Mouse (Mus musculus) heart, postnatal 36 days (tissue): ENCODE data around the gene Rnf111. TPM values are rescaled to one million over a fixed set of nuclear protein-coding genes. Genes with fewer than 3 reads are reported as not detected.
"Not testable (repeated sequence)": the region's sequence is repeated elsewhere in the genome, so short reads cannot be mapped to it uniquely, and the experiment has no call there.

Experiments
- DNase-seq, 2 experiments: peaks; one replicate each; pipeline ENCODE4 v3.0.0; 2021 to 2022
- intact Hi-C: fragments of 180-260 bp; cut with DNase I; formaldehyde crosslinking; loops from one replicate; pipeline ENCODE4 v1.15.1; 2025
- total RNA-seq, 2 experiments: library from RNA; stranded (reverse); gene quantifications; 2 replicates each; pipeline ENCODE4 v1.2.3; 2021

The Rnf111 gene
- total RNA-seq = 10 to 100 TPM; 19.6 to 20.5 TPM

DNA sequence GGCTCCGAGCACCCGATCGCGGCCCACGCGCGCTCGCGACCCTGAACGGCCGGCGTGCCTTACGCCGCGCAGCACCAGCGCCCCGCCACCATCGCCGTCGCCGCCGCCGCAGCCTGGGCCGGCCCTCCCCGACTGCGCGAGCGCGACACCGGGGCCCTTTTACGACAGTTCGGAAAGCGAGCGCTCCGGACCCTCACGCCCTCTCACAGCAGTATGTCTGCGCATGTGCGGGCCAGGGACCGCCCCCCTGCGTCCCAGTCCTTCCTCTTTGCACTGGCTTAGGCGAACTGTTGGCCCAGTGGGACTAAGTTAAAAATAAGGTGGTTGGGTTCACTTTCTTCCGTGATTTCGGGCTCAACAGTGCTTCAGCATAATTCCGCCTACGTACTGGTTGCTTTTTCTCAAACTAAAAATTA is at the start of gene Rnf111:
TSS of gene Rnf111 (minus strand) at position 100 of the 416 bp plus-strand sequence.
- intact Hi-C loops = loop anchor here (1.0 to 10.0 kb wide), 3 partner anchors 39 to 981 kb away; partner anchors contain the start of genes Myo1e, Polr2m and Sltm
- DNase-seq = peak; percentile 97

DNA sequence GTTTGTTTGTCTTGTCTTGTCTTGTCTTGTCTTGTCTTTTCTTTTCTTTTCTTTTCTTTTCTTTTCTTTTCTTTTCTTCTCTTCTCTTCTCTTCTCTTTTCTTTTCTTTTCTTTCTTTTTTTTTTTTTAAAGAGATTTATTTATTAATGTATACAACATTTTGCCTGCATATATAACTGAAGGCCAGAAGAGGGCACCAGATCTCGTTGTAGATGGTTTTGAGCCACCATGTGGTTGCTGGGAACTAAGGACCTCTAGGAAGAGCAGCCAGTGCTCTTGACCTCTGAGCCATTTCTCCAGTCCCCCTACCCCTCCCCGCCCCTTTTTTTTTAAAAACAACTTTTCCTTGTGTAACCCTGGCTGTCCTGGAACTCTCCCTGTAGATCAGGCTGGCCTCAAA is 48.7 kb upstream of the Rnf111 start:
- DNase-seq, intact Hi-C loops: not testable (repeated sequence)

DNA sequence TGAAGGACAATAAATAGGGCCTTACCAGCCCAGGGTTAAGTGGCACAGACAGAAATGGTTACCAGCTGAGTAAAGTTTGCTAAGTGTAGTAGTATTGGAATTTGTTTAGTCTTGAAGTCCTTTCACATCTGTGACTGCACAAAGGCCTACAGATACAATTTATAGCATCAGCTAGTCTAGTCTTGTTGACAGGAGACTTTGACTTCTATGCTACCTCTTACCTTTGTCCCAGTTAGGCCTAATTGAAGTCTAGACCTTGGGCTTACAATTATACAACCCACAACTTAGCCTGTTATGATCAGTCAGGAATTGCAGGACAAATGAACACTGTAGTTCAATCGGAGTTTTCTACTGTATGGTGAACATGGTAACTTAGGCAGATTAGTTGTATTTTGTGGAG is 48.0 kb upstream of the Rnf111 start:
- DNase-seq = no peak
- intact Hi-C loops = no loop called here

DNA sequence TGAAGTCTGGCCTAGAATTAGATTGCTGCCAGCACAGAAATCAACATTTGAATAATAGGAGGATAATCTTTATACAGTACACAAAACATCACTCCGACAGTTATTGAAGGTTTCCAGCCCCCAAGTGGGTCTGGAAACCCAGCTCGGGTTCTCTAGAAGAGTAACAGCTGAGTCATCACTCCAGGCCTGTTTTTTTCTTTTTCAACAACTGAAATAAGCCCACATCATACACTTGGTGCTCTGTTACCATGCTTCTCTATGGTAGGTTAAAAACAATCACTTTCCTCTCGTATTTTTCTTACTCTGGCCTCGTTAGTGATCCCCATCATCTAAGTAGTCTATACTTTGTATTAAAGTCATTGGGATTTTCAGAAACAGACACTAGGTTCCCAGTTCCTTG is 44.8 kb upstream of the Rnf111 start:
- intact Hi-C loops = no loop called here

DNA sequence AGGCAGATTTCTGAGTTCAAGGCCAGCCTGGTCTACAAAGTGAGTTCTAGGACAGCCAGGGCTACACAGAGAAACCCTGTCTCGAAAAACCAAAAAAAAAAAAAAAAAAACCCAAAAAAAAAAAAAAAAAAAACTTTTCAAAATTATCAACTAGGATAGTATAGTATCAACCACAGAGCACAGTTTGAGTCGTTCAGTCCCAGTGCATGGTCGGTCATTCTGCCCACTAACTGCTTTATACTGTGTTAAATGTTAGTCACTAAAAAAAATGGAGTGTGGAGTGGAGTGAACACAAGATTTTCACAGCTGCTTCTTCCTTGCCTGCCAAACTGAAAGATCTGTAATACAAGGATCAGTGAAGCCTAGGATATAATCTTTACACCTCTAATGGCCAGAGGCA is 43.1 kb upstream of the Rnf111 start:
- DNase-seq, intact Hi-C loops: not testable (repeated sequence)

More for the DNA sequence above, 44.8 kb upstream of the Rnf111 start:
- DNase-seq = no peak

DNA sequence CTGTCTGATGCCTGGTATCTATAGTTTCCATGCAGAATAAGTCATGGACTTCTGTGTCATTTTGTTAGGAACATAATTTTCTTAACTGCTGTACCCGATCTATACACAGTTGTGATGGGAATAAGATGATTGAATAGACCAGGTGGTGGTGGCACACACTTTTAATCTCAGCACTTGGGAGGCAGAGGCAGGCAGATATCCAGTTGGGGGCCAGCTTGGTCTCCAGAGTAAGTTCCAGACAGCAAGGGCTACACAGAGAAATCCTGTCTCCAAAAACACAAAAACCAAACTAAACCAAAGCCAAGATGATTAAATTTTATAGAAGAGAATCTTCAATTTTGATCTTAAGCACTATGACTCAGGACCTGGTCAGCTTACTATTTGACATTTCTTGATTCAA is 41.3 kb upstream of the Rnf111 start:
- intact Hi-C loops = no loop called here
- DNase-seq = no peak

DNA sequence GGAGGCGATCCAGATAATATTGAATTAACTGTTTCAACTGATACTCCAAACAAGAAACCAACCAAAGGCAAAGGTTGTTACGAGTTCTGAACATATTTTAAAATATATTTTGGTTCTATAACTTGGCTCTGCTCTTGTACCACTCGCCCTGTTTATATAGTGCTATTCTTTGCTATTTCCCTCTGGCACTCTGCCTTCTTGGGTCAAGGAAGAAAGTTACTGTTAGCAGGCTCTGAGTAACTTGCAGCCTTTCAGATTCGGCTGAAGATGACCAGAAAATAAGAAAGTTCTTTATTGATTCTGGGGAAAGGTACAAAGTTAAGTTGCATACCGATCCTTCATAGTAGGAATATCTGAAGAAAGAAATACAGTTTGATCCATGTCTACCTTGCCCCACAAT is 40.5 kb upstream of the Rnf111 start:
- intact Hi-C loops = no loop called here
- no peak for DNase-seq

DNA sequence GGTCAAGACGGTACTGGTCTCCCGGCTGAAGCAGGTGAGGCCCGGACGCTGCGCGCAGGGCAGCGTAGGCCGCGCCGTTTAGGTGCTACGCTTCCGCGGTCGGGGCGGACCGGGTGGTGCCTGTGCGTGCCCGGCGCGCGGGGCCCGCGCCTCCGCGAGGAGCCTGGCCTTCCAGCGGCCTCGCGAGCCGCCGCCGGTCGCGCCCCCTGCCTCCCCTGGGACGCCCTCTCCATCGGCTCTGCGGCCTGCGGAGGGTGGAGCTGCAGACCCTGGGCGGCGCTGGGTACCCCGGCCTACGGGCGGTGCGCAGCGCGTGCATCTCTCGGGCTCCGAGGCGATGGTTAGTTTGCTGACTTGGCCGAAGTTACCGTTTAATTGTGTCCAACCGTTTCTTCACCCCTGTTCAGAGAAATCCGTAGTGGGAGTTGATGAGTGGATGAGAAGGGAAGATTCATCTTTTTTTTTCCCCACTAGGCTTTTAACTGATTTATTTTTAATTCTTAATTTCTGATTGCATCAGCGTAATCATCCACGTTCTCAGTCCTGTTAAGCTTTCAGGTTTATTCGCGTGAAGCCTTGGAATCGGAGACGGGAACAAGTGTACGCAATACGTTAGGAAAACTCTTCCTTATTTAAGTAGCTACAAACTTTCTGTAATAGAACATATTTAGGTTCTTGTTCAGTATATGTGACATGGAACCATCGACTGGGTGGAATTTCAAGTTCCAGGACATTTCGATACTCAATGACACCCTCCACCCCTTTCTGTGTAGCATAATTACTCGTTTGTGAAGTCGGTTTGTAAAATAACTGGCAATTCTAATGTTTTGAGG is 39.7 kb upstream of the Rnf111 start:
- DNase-seq = no peak
- intact Hi-C loops = no loop called here

DNA sequence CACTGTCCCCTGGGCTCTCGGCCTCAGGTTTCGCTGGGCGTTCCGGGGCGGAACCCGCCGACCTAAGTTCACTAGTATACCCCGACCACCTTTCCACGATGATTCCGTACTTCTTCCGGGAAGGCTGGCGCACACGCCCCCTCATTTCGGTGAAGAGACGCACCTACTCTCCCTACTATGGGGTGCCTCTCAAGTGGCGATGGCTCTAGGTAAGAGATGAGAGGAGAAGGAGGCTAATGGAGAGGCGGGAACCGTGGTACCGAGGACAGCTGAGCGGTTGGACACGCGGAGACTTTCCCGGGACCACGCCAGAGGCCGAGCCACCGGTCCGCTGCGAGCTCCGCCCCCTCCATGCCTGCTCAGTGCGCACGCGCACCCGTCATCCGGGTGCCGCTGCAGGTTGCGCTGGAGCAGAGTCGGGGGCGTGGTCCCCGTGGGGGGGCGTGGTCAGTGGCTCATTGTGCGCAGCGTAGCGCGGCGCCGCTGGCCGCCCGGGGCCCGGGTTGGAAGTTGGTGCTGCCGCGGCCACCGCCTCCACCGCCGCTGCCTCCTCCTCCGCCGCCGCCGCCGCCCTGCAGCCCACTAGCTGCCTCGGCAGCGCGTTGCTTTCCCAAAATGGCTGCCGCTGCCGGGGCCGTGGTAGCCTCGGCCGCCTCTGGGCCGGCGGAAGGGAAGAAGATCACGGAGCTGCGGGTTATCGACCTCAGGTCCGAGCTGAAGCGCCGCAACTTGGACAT is 38.9 kb upstream of the Rnf111 start, which contains the start of gene Sltm:
TSS of gene Sltm (plus strand) at position 450 of the 737 bp plus-strand sequence.
- intact Hi-C loops = loop anchor here (1.0 kb wide), 1 partner anchor 39 kb away; the partner anchor contains the start of gene Rnf111
- peak; percentile 99 for DNase-seq

DNA sequence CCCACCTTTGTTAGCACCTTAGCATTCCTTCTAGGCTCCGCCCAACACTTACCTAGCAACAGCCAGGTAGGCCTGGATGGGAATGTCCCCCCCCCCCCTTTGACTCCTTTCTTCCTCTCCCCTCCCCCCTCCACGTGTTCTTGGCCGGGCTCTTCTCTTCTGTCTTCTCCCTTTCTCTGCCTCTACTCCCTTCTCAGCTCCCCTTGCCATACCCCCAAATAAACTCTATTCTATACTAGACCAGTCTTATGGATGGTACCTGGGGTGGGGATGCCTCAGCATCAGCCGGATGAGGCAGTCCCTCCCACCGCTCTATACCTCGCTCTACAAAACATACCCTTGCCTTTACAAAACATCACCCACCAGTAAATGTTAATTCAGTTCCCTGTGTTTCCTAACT is 38.1 kb upstream of the Rnf111 start:
- no peak for DNase-seq
- intact Hi-C loops = no loop called here

DNA sequence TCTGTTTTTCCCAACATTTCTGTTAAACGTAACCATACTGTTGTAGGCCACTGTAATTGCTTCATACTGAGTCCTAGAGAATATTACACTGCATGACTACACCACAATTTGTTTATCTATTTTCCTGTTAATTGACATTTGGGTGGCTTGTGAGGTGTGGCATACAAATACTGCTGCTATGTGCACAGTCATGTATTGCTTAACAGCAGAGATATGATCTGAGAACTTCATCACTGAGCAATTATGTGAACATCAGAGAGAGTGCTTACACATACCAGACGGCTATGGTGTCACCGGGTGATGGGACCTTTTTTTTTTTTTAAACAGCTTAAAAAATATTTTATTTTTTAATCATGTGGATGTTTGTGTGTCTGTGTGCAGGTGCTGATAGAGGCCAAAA is 29.8 kb upstream of the Rnf111 start:
- no peak for DNase-seq
- intact Hi-C loops = no loop called here

DNA sequence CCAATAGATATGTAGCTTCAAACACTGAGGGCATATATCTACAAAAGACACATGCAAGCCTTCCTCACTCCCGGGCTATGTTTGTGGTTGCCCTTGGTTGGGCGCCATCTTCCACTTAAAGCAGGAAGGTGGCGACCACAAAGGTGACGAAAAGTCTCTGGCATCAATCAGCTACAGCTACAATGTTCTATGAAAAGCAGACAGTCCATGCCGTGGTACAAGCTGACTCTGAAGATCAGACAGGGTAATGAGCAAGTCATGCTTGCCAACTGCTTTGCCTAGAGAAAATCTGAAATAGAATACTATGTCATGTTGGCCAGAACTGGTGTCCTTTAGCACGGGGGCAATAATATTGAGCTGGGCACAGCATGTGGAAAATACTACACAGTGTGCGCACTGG is 20.8 kb upstream of the Rnf111 start:
- DNase-seq = peak; percentile 56 to 62
- intact Hi-C loops = no loop called here

DNA sequence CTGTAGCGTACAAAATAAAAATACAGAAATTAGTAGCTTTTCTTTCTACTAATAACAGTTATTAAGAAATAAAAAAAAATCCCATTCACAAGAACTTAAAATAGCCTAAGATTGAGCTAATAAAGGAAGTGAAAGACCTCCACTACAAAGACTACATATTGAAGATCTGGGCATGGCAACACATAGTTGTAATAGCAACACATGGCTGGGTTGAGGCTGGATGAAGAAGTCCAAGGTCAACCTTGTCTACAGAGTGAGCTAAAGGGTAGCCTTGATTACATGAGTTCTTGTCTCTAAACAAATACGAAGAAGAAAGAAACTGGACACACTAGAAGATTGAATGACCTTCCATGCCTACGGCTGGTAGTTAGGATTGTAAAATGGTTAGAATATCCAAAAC is 20.3 kb upstream of the Rnf111 start:
- intact Hi-C loops = no loop called here
- no peak for DNase-seq

DNA sequence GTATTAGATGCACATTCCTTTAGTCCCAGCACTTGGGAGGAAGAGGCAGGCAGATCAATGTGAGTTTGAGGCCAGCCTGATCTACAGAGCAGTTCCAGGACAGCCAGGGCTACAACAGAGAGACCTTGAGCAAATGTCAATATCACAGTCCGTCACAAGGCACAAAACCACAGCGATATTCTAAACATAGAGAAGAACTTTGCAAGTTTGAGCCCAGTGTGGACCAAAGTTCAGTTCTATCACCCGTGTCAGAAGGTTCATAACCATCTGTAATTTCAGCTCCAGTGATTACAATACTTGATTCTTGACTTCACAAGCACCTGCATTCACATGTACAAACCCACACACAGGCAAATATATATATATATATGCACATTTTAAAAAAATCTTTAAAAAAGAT is 17.1 kb upstream of the Rnf111 start:
- intact Hi-C loops = no loop called here
- no peak for DNase-seq

DNA sequence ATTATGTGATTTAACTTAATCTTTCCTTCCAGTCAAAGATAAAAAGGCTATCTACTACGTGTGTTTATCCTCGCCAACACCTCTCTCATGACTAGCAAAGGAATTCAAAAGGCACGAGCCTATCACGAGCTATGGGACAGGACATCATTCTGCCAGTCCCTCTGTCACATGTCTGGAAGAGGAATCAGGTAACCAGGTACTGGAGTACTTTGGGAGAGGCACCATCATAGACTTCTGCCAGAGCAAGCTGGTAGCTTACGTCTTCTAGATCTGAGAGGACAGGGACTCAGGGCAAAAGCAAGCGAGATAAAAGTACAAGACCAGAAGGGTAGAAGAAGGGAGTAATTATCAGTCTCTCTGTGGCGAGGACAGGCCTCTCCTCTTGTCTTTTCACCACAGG is 8.2 kb upstream of the Rnf111 start:
- intact Hi-C loops = loop anchor here (5.0 to 10.0 kb wide), 2 partner anchors 104 to 397 kb away; no protein-coding TSS in a partner anchor
- DNase-seq = no peak

DNA sequence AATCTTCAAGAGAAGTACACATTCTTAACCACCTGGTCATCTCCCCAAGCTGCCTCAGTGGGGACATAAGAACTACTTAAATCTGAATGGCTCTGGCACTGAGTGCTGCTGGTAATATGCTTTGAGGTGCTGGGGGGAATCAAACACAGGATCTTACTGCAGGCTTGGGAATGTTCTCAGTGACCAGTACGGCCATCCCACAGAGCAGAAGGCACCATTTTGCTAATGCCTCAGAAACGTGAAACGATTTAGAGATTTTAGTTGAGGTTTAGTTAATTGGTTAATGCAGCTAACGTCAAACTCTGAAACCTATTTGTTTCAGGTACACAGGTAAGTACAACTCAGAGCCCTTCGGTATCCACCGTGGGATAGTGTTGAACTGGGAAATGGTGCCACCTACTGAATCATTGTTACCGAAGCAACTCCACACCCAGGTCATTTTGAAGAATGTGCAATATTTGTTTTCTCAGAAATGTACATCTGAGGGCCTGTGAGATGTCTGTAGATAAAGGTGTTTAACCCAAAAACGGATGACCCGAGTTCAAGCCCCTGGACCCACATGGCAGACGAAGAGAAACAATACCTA is 7.6 kb upstream of the Rnf111 start:
- intact Hi-C loops = loop anchor here (5.0 to 10.0 kb wide), 2 partner anchors 104 to 396 kb away; no protein-coding TSS in a partner anchor
- peak in 1 of 2 experiments; percentile 18 for DNase-seq

DNA sequence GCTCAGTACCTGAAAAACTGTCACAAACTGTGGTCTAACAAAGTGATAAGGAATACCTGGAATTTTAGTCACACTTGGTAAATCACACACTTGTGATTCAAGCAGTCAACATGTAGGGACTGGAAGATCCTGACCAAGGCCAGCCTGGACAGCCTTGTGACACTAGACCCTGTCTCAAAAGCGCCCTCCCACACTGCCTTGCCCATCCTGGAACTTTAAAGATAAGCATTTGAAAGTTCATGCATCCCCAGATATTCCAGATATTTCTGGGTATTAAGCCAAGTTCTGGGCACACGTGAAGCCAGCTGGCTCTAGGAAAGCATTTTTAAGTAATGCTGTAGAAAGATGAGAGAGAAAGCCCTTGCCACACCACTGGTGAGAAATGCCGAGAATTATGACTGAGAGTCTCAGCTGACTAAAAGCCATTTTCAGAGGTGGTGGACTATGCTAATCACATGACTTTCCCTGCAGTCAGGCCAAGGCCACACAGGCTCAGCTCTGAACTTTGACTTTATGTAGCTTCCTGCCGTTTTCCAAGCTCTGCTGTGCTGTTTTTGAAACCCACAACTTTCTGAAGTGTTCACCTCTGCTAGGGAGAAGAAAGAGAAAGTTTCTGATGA is 6.5 kb upstream of the Rnf111 start:
- DNase-seq = peak in 1 of 2 experiments; percentile 22
- intact Hi-C loops = loop anchor here (5.0 to 10.0 kb wide), 4 partner anchors 103 to 975 kb away; partner anchors contain the start of genes Myo1e and Polr2m

DNA sequence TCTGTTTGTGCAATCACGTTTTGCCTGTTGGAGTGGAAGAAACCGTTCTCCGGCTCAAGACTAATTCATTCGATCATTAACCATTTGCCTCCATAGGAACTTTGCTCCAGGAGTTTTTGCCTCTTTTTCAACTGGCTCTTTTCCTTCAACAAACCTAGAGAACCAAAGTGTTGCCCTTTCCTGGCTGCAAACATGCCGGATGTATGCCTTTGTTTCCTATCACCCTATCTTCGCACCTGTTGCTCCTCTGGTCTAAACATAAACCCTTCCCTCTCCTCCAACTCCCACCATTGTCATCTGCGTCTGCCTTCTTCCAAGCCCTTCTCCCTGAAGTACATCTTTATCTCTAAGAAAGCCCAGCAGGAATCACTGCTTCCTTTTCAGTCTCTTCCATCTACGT is 3.3 kb upstream of the Rnf111 start:
- no peak for DNase-seq
- intact Hi-C loops = loop anchor here (10.0 kb wide), 2 partner anchors 302 to 978 kb away; partner anchors contain the start of genes Myo1e and Polr2m

DNA sequence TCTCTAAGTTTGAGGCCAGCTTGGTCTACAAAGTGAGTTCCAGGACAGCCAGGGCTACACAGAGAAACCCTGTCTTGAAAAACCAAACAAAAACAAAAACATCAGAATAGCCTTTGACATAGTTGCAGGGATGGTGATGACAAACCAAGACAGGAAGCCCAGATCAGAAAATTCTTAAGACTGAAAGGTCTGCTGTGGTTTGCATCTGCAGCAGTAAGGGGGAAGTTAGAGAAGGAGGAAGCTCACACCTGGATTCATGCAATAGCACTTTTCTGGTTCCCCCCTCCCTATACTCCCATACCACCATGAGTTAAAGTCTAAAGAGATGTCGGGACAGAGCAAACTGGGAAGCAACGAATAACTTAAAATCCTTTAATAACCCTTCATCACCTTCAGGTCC is 2.7 kb upstream of the Rnf111 start:
- DNase-seq = no peak
- intact Hi-C loops = loop anchor here (10.0 kb wide), 2 partner anchors 301 to 979 kb away; partner anchors contain the start of genes Myo1e and Polr2m

DNA sequence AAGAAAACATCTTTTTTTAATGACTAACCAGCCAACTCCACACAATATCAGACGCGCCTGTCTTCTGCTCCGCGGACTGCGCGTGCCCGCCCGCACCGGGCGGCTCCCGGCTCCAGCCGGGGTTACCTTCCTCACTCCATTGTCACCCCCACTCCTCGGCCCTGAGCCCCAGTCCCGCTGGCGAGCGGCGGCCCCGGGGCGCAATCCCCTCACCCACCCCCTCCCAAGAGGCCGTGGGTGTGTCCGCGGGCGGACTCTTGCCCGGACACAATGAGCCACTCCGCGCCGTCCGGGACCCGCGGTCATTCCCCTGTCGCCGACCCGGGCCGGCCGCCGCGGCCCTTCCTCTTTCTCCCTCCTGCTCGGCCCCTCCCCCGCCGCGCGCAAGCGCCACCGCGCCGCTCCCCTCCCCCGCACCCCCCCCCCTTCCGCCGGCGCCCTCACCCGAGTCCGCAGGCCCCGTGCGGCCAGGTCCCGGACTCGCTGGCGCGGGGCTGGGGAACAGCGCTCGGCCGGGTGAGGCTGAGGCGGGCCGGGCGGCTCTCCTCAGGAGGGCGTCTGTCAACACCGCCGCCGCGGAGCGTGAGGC is 416 bp downstream of the Rnf111 start:
- intact Hi-C loops = loop anchor here (1.0 to 10.0 kb wide), 3 partner anchors 39 to 982 kb away; partner anchors contain the start of genes Myo1e, Polr2m and Sltm
- peak in 1 of 2 experiments; percentile 69 for DNase-seq
